Mouse (Mus musculus) stomach, embryonic 16.5 days (tissue): ENCODE data around the gene Fam83f. TPM values are rescaled to one million over a fixed set of nuclear protein-coding genes. Genes with fewer than 3 reads are reported as not detected.

Experiments
- ATAC-seq: fragments of 200-750 bp; cut with Nextera tagmentation; 2 replicates; pipeline ENCODE4 v1.8.0; 2017; ENCODE audit warnings: moderate number of reproducible peaks, moderate TSS enrichment; ENCODE audit not compliant: insufficient read depth, low FRiP score
- H3K27ac ChIP-seq: fragments of 300-500 bp; sonication (generic); 2 replicates; pipeline ENCODE4 v1.5.1; 2014; ENCODE audit warnings: low read length
- H3K27me3 ChIP-seq: fragments of 300-500 bp; sonication (generic); 2 replicates; pipeline ENCODE4 v1.6.1; 2014; ENCODE audit warnings: low read length, control low read depth, mixed read lengths; ENCODE audit not compliant: control insufficient read depth, insufficient read depth
- H3K36me3 ChIP-seq: fragments of 300-500 bp; sonication (generic); 2 replicates; pipeline ENCODE4 v1.6.1; 2014; ENCODE audit warnings: low read length; ENCODE audit not compliant: control insufficient read depth, insufficient read depth
- H3K4me1 ChIP-seq: fragments of 300-500 bp; sonication (generic); 2 replicates; pipeline ENCODE4 v1.6.1; 2014; ENCODE audit warnings: low read length, control low read depth, mixed read lengths; ENCODE audit not compliant: control insufficient read depth, insufficient read depth
- H3K4me2 ChIP-seq: fragments of 300-500 bp; sonication (generic); 2 replicates; pipeline ENCODE4 v1.6.1; 2014; ENCODE audit warnings: low read depth, low read length, mixed read lengths
- H3K4me3 ChIP-seq: fragments of 300-500 bp; sonication (generic); replicated peaks from 2 replicates; pipeline ENCODE4 v1.5.1; 2014; ENCODE audit warnings: mild to moderate bottlenecking, low read length
- H3K9ac ChIP-seq: fragments of 300-500 bp; sonication (generic); 2 replicates; pipeline ENCODE4 v1.6.1; 2014; ENCODE audit warnings: low read length
- H3K9me3 ChIP-seq: fragments of 300-500 bp; sonication (generic); replicated peaks from 2 replicates; pipeline ENCODE4 v1.6.1; 2016; ENCODE audit warnings: low read length, control low read depth; ENCODE audit not compliant: control insufficient read depth
- whole genome bisulfite sequencing: fragments of 180-500 bp; shearing (Covaris S2); extraction: QIAGEN DNeasy Blood & Tissue Kit; methylation state at CpG from one replicate; pipeline ENCODE4 v1.1.7; 2014; 5-methylcytosine and 5-hydroxymethylcytosine counted together
- polyA plus RNA-seq: library from polyadenylated mRNA; unstranded; fragments of >200 nt; fragmentation: Nextera tagmentation; extraction: Ambion mirVana; gene quantifications from 2 replicates; pipeline ENCODE4 v1.2.1, GENCODE M21; 2015

The Fam83f gene
- polyA plus RNA-seq, 1 experiment from 2014 or later, result 22.0 TPM

DNA sequence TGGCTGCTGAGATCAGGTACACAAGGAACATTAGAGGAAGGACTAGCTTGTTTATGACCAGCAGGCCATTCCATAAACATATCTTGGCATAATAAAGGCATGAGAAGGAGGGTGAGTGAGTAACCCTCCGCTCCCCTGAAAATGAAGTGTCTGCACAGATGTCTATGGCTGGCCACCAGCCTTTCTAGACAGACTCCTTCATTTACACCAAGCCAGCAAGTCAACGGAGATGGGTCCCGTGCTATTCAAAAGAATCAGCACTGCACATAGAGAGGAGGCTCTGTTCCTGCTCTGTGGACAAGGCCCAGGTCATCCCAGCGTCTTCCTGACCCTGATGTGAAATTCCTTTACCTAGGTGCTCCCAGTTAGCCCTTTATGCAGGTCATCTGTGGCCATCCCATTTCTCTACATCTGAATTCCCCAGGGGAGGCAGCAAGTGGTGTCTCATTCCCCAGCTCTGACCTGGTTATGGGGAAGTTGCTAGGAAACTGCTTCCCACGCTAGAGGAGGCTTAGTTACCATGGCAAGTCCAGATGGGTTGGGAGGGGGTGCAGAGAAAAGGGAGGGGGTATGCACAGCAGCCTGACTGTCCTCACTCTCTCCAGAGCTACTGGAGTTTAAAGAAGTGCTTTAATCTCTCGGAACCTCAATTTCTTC, 12.7 kb upstream of the Fam83f start:
- no peak overlapping the region for H3K4me3 ChIP-seq
- H3K4me1 ChIP-seq, result peaks cover 10% of the 10 kb centered on the region; the same call in 1 of the 2 replicates
- WGBS, result 64% methylated on average over 6 of the region's 6 CpGs
- ATAC-seq, result no peak
- no peaks in the 10 kb centered on the region for H3K9me3 ChIP-seq
- no peaks in the 10 kb centered on the region for H3K27me3 ChIP-seq
- no peak overlapping the region for H3K9ac ChIP-seq
- H3K27ac ChIP-seq, result no peak overlapping the region
- no peak overlapping the region for H3K4me2 ChIP-seq
- no peaks in the 10 kb centered on the region for H3K36me3 ChIP-seq

DNA sequence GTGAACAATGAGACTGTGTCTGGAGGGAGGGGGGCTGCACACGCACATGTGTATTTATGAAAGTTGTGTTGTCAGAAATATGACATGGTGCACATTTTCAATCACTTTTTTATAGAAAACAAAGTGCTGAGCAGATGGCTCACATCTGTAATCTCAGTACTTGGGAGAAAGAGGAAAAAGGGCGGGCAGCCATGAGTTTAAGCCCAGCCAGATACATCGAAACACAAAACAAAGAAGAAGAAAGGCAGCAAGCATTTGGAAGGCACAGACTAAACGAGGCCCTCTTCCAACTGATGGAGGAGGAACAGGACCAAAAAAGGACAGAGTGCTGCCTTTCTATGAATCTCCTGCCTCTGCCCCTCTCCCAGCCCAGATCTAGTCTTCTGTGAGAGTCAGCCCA, 10.7 kb upstream of the Fam83f start:
- no peaks in the 10 kb centered on the region for H3K9me3 ChIP-seq
- H3K36me3 ChIP-seq, result no peaks in the 10 kb centered on the region
- H3K4me3 ChIP-seq, result no peak overlapping the region
- H3K4me2 ChIP-seq, result no peak overlapping the region
- H3K27me3 ChIP-seq, result no peaks in the 10 kb centered on the region
- H3K27ac ChIP-seq, result peak overlapping the region; percentile 74
- peaks cover 11% of the 10 kb centered on the region; the same call in 1 of the 2 replicates for H3K4me1 ChIP-seq
- 39% methylated on average over 4 of the region's 4 CpGs for whole genome bisulfite sequencing
- peak; percentile 66 for ATAC-seq
- H3K9ac ChIP-seq, result no peak overlapping the region

DNA sequence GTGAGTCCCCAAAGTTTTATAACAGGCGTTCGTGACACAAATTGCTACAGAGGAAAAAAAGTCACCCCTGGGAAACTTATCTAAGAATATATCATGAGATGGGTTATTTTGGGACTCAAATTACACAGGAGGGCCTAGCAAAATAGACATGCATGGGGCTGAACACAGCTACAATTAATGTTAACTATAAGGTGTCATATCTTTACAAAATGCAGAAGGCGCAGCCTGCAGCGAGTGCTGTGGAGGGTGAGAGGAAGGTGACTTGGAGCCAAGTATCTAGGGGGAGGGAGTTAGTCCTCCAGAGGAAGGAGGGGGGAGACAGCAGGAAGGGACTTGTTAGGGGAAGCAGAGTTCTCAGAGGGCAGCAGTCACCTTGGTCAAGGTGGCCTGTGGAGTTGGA, 7.2 kb upstream of the Fam83f start:
- WGBS, result 65% methylated on average over 4 of the region's 4 CpGs
- Histone ChIP-seq H3K4me3 (no peak overlapping the region), H3K36me3 (no peaks in the 10 kb centered on the region), H3K4me1 (peaks cover 11% of the 10 kb centered on the region; the same call in 1 of the 2 replicates), H3K27me3 (no peaks in the 10 kb centered on the region), H3K27ac (no peak overlapping the region), H3K4me2 (no peak overlapping the region), H3K9ac (no peak overlapping the region), H3K9me3 (no peaks in the 10 kb centered on the region)
- no peak for ATAC-seq

DNA sequence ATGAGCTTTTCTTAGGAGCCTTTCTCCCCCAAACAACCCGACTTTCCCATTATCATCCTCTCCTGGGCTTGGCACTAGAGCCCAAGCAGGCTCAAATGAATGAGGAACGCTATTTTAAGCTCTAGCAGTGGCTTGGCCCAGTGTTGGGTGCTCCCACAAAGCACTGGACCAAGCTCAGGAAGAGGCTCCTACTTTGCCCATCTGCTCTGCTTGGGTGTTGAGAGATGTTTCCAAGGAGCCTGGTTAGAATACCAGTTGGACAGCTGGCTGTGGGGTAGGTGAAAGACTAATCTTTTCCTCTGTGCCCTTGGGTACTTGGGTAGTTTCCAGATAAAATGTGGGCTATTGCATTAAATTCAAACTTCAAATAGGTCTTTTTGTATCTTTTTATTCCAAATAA, 1.2 kb downstream of the Fam83f start:
- peak overlapping the region; percentile 68 for H3K27ac ChIP-seq
- peaks cover 11% of the 10 kb centered on the region for H3K4me1 ChIP-seq
- ATAC-seq, result no peak
- peak overlapping the region; percentile 77 for H3K9ac ChIP-seq
- no peaks in the 10 kb centered on the region for H3K36me3 ChIP-seq
- 50% methylated on average over 2 of the region's 2 CpGs for WGBS
- H3K27me3 ChIP-seq, result peaks cover 7% of the 10 kb centered on the region; the same call in 1 of the 2 replicates
- peak overlapping the region; percentile 58 for H3K4me3 ChIP-seq
- peak overlapping the region; percentile 70 for H3K4me2 ChIP-seq
- no peaks in the 10 kb centered on the region for H3K9me3 ChIP-seq

DNA sequence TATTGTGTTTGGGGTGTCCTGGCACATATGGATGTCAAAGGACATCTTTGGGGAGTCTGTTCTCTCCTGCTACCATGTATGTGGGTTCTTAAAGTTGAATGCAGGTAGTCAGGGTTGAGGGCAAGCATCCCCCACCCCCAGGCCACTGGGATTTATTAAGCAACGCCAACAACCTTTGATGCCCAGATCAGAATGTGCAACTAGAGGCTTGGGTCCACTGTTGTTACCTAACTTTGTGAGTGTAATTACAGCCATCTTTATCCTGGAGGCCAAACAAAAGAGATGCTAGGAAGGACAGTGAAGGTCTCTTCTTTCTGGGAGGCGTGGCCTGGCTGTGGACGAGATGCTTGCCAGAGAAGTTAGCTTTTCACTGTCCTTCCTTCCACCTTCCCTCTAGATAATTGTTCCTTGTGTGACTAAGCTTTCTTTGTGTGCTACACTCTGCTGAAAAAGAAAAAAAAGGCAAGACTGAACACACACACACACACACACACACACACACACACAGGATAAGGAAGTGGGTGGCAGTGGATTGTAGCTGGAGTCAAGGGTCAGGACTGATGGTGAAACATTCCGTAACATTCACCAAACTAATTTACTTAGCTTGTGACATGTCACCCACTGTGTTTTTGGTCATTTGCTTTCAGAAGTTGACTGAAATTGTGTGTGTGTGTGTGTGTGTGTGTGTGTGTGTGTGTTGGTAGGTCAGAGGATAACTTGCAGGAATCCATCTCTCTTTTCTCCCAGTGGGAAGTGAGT, 1.9 kb downstream of the Fam83f start:
- 0 out of 2 replicates have a peak overlapping the region, but pooled peaks have one; percentile 37 for H3K9ac ChIP-seq
- H3K27ac ChIP-seq, result peak overlapping the region; percentile 78
- H3K9me3 ChIP-seq, result no peaks in the 10 kb centered on the region
- no peak for ATAC-seq
- H3K4me1 ChIP-seq, result peaks cover 12% of the 10 kb centered on the region
- H3K27me3 ChIP-seq, result peaks cover 7% of the 10 kb centered on the region; the same call in 1 of the 2 replicates
- H3K4me2 ChIP-seq, result peak overlapping the region; percentile 70
- peak overlapping the region; percentile 58 for H3K4me3 ChIP-seq
- no peaks in the 10 kb centered on the region for H3K36me3 ChIP-seq
- 71% methylated on average over 4 of the region's 4 CpGs for WGBS

DNA sequence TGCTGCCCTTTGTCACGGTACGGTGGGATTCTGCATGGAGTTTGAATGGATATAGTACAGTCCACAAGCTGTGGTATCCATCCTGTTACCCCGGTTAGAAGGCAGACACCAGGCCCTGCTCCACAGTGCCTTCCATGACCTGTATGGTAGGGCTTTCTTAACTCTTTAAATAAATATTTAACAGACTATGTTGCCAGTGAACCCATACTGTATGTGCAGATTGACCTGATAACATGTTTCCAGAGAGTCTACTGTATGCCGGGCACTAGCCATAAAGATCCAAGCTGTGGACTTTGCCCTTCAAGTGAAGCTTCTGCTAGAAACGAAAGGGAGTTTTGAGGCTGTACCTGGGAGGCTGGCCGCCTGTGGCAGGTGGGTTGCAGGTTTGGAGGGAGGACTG, 3.1 kb downstream of the Fam83f start:
- H3K27ac ChIP-seq, result peak overlapping the region; percentile 78
- peak overlapping the region; percentile 20 for H3K4me3 ChIP-seq
- peaks cover 7% of the 10 kb centered on the region; the same call in 1 of the 2 replicates for H3K27me3 ChIP-seq
- 57% methylated on average over 6 of the region's 6 CpGs for whole genome bisulfite sequencing
- ATAC-seq, result peak; percentile 65; the same call in 1 of the 2 replicates
- no peaks in the 10 kb centered on the region for H3K36me3 ChIP-seq
- H3K4me1 ChIP-seq, result peaks cover 23% of the 10 kb centered on the region
- no peak overlapping the region for H3K9ac ChIP-seq
- no peaks in the 10 kb centered on the region for H3K9me3 ChIP-seq
- peak overlapping the region; percentile 70; the same call in 1 of the 2 replicates for H3K4me2 ChIP-seq

DNA sequence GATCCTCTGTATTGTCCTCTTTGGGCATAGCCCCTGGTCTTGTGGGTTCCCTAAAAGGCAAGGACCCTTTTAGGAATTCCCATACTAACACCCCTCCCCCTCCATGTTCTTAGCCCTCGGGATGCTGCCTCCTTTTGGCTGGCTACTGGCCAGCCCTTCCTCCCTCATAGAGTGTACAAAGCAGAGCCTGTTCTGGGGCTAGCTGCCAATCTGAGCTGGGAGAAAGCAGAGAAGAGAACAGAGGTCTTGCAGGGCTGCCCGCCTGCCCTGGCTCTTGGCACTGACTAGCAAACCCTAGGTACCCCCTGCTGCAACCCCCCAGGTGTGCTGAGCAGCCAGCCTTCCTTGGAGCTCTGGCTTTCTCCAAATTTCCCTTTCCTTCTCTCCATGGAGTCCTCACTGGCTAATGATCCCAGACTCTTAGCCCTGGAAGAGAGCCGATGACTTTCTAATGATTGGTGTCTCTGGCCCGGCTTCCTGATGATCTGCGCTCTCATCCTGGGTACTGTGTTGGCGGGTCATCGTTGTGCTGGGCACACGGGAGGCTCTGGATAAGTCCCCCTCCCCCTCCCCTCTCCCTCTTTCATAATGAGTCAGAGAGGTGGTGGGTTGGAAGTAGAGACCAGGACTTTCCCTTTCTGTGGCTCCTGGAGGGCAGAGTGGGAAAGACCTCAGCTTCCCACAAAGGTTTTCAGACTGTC, 8.0 kb downstream of the Fam83f start:
- Histone ChIP-seq H3K9me3 (no peaks in the 10 kb centered on the region), H3K4me1 (peaks cover 53% of the 10 kb centered on the region), H3K4me3 (no peak overlapping the region), H3K27ac (peak overlapping the region; percentile 59), H3K27me3 (no peaks in the 10 kb centered on the region), H3K4me2 (no peak overlapping the region), H3K36me3 (no peaks in the 10 kb centered on the region), H3K9ac (0 out of 2 replicates have a peak overlapping the region, but pooled peaks have one; percentile 29)
- 45% methylated on average over 8 of the region's 8 CpGs for WGBS
- ATAC-seq, result peak; percentile 34; the same call in 1 of the 2 replicates

DNA sequence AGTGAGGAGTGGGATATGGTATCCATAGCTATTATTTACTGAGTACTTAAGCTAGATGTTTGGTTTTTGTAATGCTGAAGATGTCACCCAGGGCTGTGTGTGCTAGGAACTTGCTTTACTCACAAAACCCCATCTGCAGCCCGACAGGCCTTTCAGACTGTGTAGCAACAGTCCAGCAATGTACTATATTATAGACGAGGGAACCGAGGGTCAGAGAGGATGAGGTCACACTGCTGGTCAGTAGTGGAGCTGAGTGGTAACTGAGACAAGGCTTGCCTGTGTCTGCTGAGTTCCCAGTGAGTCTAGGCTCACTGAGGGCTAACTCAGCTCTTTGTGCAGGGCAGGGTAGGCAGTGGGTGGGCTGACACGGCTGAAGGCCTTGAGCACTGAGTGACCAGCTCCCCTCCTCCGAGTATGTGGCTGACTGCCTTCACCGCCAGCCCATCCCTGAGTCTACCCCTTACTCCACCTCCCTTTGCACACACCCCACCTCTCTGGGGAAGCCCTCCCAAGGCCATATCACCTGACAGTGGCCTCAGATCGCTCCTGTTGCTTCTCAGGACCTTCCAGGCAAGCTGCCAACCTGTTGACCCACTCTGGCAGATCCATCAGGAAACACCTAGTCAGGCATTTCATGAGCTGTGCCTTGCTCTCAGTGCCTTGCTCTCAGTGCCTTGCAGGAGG, 8.8 kb downstream of the Fam83f start:
- H3K4me1 ChIP-seq, result peaks cover 61% of the 10 kb centered on the region
- ATAC-seq, result peak; percentile 47

More for the DNA sequence above, 8.8 kb downstream of the Fam83f start:
- no peak overlapping the region for H3K9ac ChIP-seq
- no peak overlapping the region for H3K4me2 ChIP-seq
- H3K36me3 ChIP-seq, result no peaks in the 10 kb centered on the region
- peak overlapping the region; percentile 59; the same call in 1 of the 2 replicates for H3K27ac ChIP-seq
- H3K9me3 ChIP-seq, result no peaks in the 10 kb centered on the region
- H3K27me3 ChIP-seq, result no peaks in the 10 kb centered on the region
- no peak overlapping the region for H3K4me3 ChIP-seq
- WGBS, result 42% methylated on average over 7 of the region's 7 CpGs
